Mouse (Mus musculus): ENCODE data around the gene Mfsd4b3. TPM values are rescaled to one million over a fixed set of nuclear protein-coding genes. Genes with fewer than 3 reads are reported as not detected.
"Not testable (repeated sequence)": the region's sequence is repeated elsewhere in the genome, so short reads cannot be mapped to it uniquely, and the experiment has no call there.

Mfsd4b3 gene
- not detected in 2 replicates for total RNA-seq (2017)

- ATAC-seq (replicated peaks in 1 of 2; ENCODE audit: insufficient read depth in 1 of 2, low FRiP score in 2 of 2, low TSS enrichment in 1 of 2, low read depth in 1 of 2, poor library complexity in 2 of 2, severe bottlenecking in 2 of 2): peak; percentile 98 to 99
Measured at GRCm38 (mm10) chr10:39959761-39960440, at the start of gene Mfsd4b3. TSS of gene Mfsd4b3 (minus strand) at chr10:39960153.

- ATAC-seq (replicated peaks in 1 of 2; ENCODE audit: insufficient read depth in 1 of 2, low FRiP score in 2 of 2, low TSS enrichment in 1 of 2, low read depth in 1 of 2, poor library complexity in 2 of 2, severe bottlenecking in 2 of 2): no peak
Measured at GRCm38 (mm10) chr10:40009591-40009990, 49.6 kb upstream of the Mfsd4b3 start.

GRCm38 (mm10) chr10:40008847-40009246 is 48.9 kb upstream of the Mfsd4b3 start:
- not testable (repeated sequence) for ATAC-seq (replicated peaks in 1 of 2; ENCODE audit: insufficient read depth in 1 of 2, low FRiP score in 2 of 2, low TSS enrichment in 1 of 2, low read depth in 1 of 2, poor library complexity in 2 of 2, severe bottlenecking in 2 of 2)

GRCm38 (mm10) chr10:40007953-40008352 is 48.0 kb upstream of the Mfsd4b3 start:
- no peak for ATAC-seq (replicated peaks in 1 of 2; ENCODE audit: insufficient read depth in 1 of 2, low FRiP score in 2 of 2, low TSS enrichment in 1 of 2, low read depth in 1 of 2, poor library complexity in 2 of 2, severe bottlenecking in 2 of 2)

- no peak for ATAC-seq (replicated peaks in 1 of 2; ENCODE audit: insufficient read depth in 1 of 2, low FRiP score in 2 of 2, low TSS enrichment in 1 of 2, low read depth in 1 of 2, poor library complexity in 2 of 2, severe bottlenecking in 2 of 2)
Measured at GRCm38 (mm10) chr10:40006963-40007362, 47.0 kb upstream of the Mfsd4b3 start.

- ATAC-seq (replicated peaks in 1 of 2; ENCODE audit: insufficient read depth in 1 of 2, low FRiP score in 2 of 2, low TSS enrichment in 1 of 2, low read depth in 1 of 2, poor library complexity in 2 of 2, severe bottlenecking in 2 of 2): no peak
Measured at GRCm38 (mm10) chr10:40000746-40001145, 40.8 kb upstream of the Mfsd4b3 start.

GRCm38 (mm10) chr10:39991155-39991554 is 31.2 kb upstream of the Mfsd4b3 start:
- no peak for ATAC-seq (replicated peaks in 1 of 2; ENCODE audit: insufficient read depth in 1 of 2, low FRiP score in 2 of 2, low TSS enrichment in 1 of 2, low read depth in 1 of 2, poor library complexity in 2 of 2, severe bottlenecking in 2 of 2)

GRCm38 (mm10) chr10:39986466-39986865 is 26.5 kb upstream of the Mfsd4b3 start, which contains the start of gene Mfsd4b5:
TSS of gene Mfsd4b5 (minus strand) at chr10:39986646.
- ATAC-seq (replicated peaks in 1 of 2; ENCODE audit: insufficient read depth in 1 of 2, low FRiP score in 2 of 2, low TSS enrichment in 1 of 2, low read depth in 1 of 2, poor library complexity in 2 of 2, severe bottlenecking in 2 of 2): no peak

GRCm38 (mm10) chr10:39982604-39983003 is 22.7 kb upstream of the Mfsd4b3 start:
- peak; percentile 71 to 72 for ATAC-seq (replicated peaks in 1 of 2; ENCODE audit: insufficient read depth in 1 of 2, low FRiP score in 2 of 2, low TSS enrichment in 1 of 2, low read depth in 1 of 2, poor library complexity in 2 of 2, severe bottlenecking in 2 of 2)

- no peak for ATAC-seq (replicated peaks in 1 of 2; ENCODE audit: insufficient read depth in 1 of 2, low FRiP score in 2 of 2, low TSS enrichment in 1 of 2, low read depth in 1 of 2, poor library complexity in 2 of 2, severe bottlenecking in 2 of 2)
Measured at GRCm38 (mm10) chr10:39978231-39978630, 18.3 kb upstream of the Mfsd4b3 start.

GRCm38 (mm10) chr10:39977346-39977745 is 17.4 kb upstream of the Mfsd4b3 start:
- no peak for ATAC-seq (replicated peaks in 1 of 2; ENCODE audit: insufficient read depth in 1 of 2, low FRiP score in 2 of 2, low TSS enrichment in 1 of 2, low read depth in 1 of 2, poor library complexity in 2 of 2, severe bottlenecking in 2 of 2)

- no peak for ATAC-seq (replicated peaks in 1 of 2; ENCODE audit: insufficient read depth in 1 of 2, low FRiP score in 2 of 2, low TSS enrichment in 1 of 2, low read depth in 1 of 2, poor library complexity in 2 of 2, severe bottlenecking in 2 of 2)
Measured at GRCm38 (mm10) chr10:39975771-39976170, 15.8 kb upstream of the Mfsd4b3 start.

- peak in 1 of 2 experiments; percentile 32; a peak in 1 of 4 replicates for ATAC-seq (replicated peaks in 1 of 2; ENCODE audit: insufficient read depth in 1 of 2, low FRiP score in 2 of 2, low TSS enrichment in 1 of 2, low read depth in 1 of 2, poor library complexity in 2 of 2, severe bottlenecking in 2 of 2)
Measured at GRCm38 (mm10) chr10:39974982-39975381, 15.0 kb upstream of the Mfsd4b3 start.

- ATAC-seq (replicated peaks in 1 of 2; ENCODE audit: insufficient read depth in 1 of 2, low FRiP score in 2 of 2, low TSS enrichment in 1 of 2, low read depth in 1 of 2, poor library complexity in 2 of 2, severe bottlenecking in 2 of 2): no peak
Measured at GRCm38 (mm10) chr10:39967512-39967911, 7.6 kb upstream of the Mfsd4b3 start.

- no peak for ATAC-seq (replicated peaks in 1 of 2; ENCODE audit: insufficient read depth in 1 of 2, low FRiP score in 2 of 2, low TSS enrichment in 1 of 2, low read depth in 1 of 2, poor library complexity in 2 of 2, severe bottlenecking in 2 of 2)
Measured at GRCm38 (mm10) chr10:39961906-39962305, 2.0 kb upstream of the Mfsd4b3 start.

- 0 out of 4 replicates have a peak, but pooled peaks of 1 of the 2 experiments have one; percentile 0 for ATAC-seq (replicated peaks in 1 of 2; ENCODE audit: insufficient read depth in 1 of 2, low FRiP score in 2 of 2, low TSS enrichment in 1 of 2, low read depth in 1 of 2, poor library complexity in 2 of 2, severe bottlenecking in 2 of 2)
Measured at GRCm38 (mm10) chr10:39960441-39960822, 479 bp upstream of the Mfsd4b3 start.

- ATAC-seq (replicated peaks in 1 of 2; ENCODE audit: insufficient read depth in 1 of 2, low FRiP score in 2 of 2, low TSS enrichment in 1 of 2, low read depth in 1 of 2, poor library complexity in 2 of 2, severe bottlenecking in 2 of 2): no peak
Measured at GRCm38 (mm10) chr10:39958266-39958665, 1.7 kb downstream of the Mfsd4b3 start.

GRCm38 (mm10) chr10:39956340-39956878 is 3.5 kb downstream of the Mfsd4b3 start:
- no peak for ATAC-seq (replicated peaks in 1 of 2; ENCODE audit: insufficient read depth in 1 of 2, low FRiP score in 2 of 2, low TSS enrichment in 1 of 2, low read depth in 1 of 2, poor library complexity in 2 of 2, severe bottlenecking in 2 of 2)

- ATAC-seq (replicated peaks in 1 of 2; ENCODE audit: insufficient read depth in 1 of 2, low FRiP score in 2 of 2, low TSS enrichment in 1 of 2, low read depth in 1 of 2, poor library complexity in 2 of 2, severe bottlenecking in 2 of 2): no peak
Measured at GRCm38 (mm10) chr10:39955163-39955562, 4.8 kb downstream of the Mfsd4b3 start.
